Mouse (Mus musculus): ENCODE results near the gene Gprin2. TPM values are rescaled to one million over a fixed set of nuclear protein-coding genes. Genes with fewer than 3 reads are reported as not detected.

The Gprin2 gene
- polyA plus RNA-seq, 1 experiment: 0.08 TPM

- Histone ChIP-seq H3K4me3 (ENCODE audit: control insufficient read depth, insufficient read depth, low read length) (no peak overlapping the region), H3K27me3 (ENCODE audit: control insufficient read depth, insufficient read depth, low read length) (no peaks in the 10 kb centered on the region; the same call in 1 of the 2 replicates)
- DNase-seq: peak; percentile 32
Observed at GRCm38 (mm10) chr14:34154601-34155337, 46.7 kb downstream of the Gprin2 start.

GRCm38 (mm10) chr14:34152342-34152741, 49.1 kb downstream of the Gprin2 start, which contains the start of gene Npy4r:
Gene Npy4r, minus strand, starts transcription at chr14:34152489.
- peak; percentile 12 for DNase-seq
- H3K4me3 ChIP-seq (ENCODE audit: control insufficient read depth, insufficient read depth, low read length): no peak within 1 kb of the TSS
- H3K36me3 ChIP-seq (ENCODE audit: control insufficient read depth, insufficient read depth, low read length): no peaks in the 10 kb centered on the region
- H3K4me1 ChIP-seq (replicated peaks; ENCODE audit: control insufficient read depth, insufficient read depth, low read length): no peaks in the 10 kb centered on the region
- no peak within 1 kb of the TSS for H3K27ac ChIP-seq (ENCODE audit: control insufficient read depth, insufficient read depth, low read length)
- WGBS: 10% methylated on average over 16 of the region's 16 CpGs
- no peaks in the 10 kb centered on the region; the same call in 1 of the 2 replicates for H3K27me3 ChIP-seq (ENCODE audit: control insufficient read depth, insufficient read depth, low read length)
- no peak for TF ChIP-seq CTCF (IDR thresholded peaks at IDR 0.05; ENCODE audit: borderline replicate concordance, control insufficient read depth, extremely low read depth, insufficient read depth, low read length, poor library complexity)

More at GRCm38 (mm10) chr14:34154601-34155337, 46.7 kb downstream of the Gprin2 start:
- 60% methylated on average over 9 of the region's 9 CpGs for WGBS
- H3K36me3 ChIP-seq (ENCODE audit: control insufficient read depth, insufficient read depth, low read length): no peaks in the 10 kb centered on the region
- H3K4me1 ChIP-seq (replicated peaks; ENCODE audit: control insufficient read depth, insufficient read depth, low read length): no peaks in the 10 kb centered on the region
- TF ChIP-seq POLR2A (IDR thresholded peaks at IDR 0.05; ENCODE audit: control insufficient read depth, extremely low read depth, insufficient read depth, low read length, poor library complexity): no peak
- no peak for TF ChIP-seq CTCF (IDR thresholded peaks at IDR 0.05; ENCODE audit: borderline replicate concordance, control insufficient read depth, extremely low read depth, insufficient read depth, low read length, poor library complexity)
- H3K27ac ChIP-seq (ENCODE audit: control insufficient read depth, insufficient read depth, low read length): no peak overlapping the region

GRCm38 (mm10) chr14:34142915-34143314, 58.5 kb downstream of the Gprin2 start:
- WGBS: 98% methylated on average over 10 of the region's 10 CpGs
- Histone ChIP-seq H3K27me3 (ENCODE audit: control insufficient read depth, insufficient read depth, low read length) (no peaks in the 10 kb centered on the region), H3K4me3 (ENCODE audit: control insufficient read depth, insufficient read depth, low read length) (no peak overlapping the region), H3K4me1 (replicated peaks; ENCODE audit: control insufficient read depth, insufficient read depth, low read length) (no peaks in the 10 kb centered on the region), H3K36me3 (ENCODE audit: control insufficient read depth, insufficient read depth, low read length) (no peaks in the 10 kb centered on the region), H3K27ac (ENCODE audit: control insufficient read depth, insufficient read depth, low read length) (no peak overlapping the region)
- no peak for DNase-seq
- TF ChIP-seq CTCF (IDR thresholded peaks at IDR 0.05; ENCODE audit: borderline replicate concordance, control insufficient read depth, extremely low read depth, insufficient read depth, low read length, poor library complexity): no peak
- no peak for TF ChIP-seq POLR2A (IDR thresholded peaks at IDR 0.05; ENCODE audit: control insufficient read depth, extremely low read depth, insufficient read depth, low read length, poor library complexity)

GRCm38 (mm10) chr14:34142316-34142715, 59.1 kb downstream of the Gprin2 start:
- no peaks in the 10 kb centered on the region for H3K4me1 ChIP-seq (replicated peaks; ENCODE audit: control insufficient read depth, insufficient read depth, low read length)
- H3K36me3 ChIP-seq (ENCODE audit: control insufficient read depth, insufficient read depth, low read length): no peaks in the 10 kb centered on the region
- no peak overlapping the region for H3K27ac ChIP-seq (ENCODE audit: control insufficient read depth, insufficient read depth, low read length)
- TF ChIP-seq POLR2A (IDR thresholded peaks at IDR 0.05; ENCODE audit: control insufficient read depth, extremely low read depth, insufficient read depth, low read length, poor library complexity) (no peak), CTCF (IDR thresholded peaks at IDR 0.05; ENCODE audit: borderline replicate concordance, control insufficient read depth, extremely low read depth, insufficient read depth, low read length, poor library complexity) (no peak)
- no peak for DNase-seq
- WGBS: 78% methylated on average over 1 of the region's 1 CpGs
- H3K4me3 ChIP-seq (ENCODE audit: control insufficient read depth, insufficient read depth, low read length): no peak overlapping the region
- no peaks in the 10 kb centered on the region for H3K27me3 ChIP-seq (ENCODE audit: control insufficient read depth, insufficient read depth, low read length)

GRCm38 (mm10) chr14:34139671-34140664, 61.5 kb downstream of the Gprin2 start:
- Histone ChIP-seq H3K4me3 (ENCODE audit: control insufficient read depth, insufficient read depth, low read length) (no peak overlapping the region), H3K27ac (ENCODE audit: control insufficient read depth, insufficient read depth, low read length) (no peak overlapping the region), H3K4me1 (replicated peaks; ENCODE audit: control insufficient read depth, insufficient read depth, low read length) (no peaks in the 10 kb centered on the region), H3K27me3 (ENCODE audit: control insufficient read depth, insufficient read depth, low read length) (no peaks in the 10 kb centered on the region), H3K36me3 (ENCODE audit: control insufficient read depth, insufficient read depth, low read length) (no peaks in the 10 kb centered on the region)
- no peak for DNase-seq
- 93% methylated on average over 15 of the region's 15 CpGs for WGBS
- TF ChIP-seq CTCF (IDR thresholded peaks at IDR 0.05; ENCODE audit: borderline replicate concordance, control insufficient read depth, extremely low read depth, insufficient read depth, low read length, poor library complexity): no peak
- no peak for TF ChIP-seq POLR2A (IDR thresholded peaks at IDR 0.05; ENCODE audit: control insufficient read depth, extremely low read depth, insufficient read depth, low read length, poor library complexity)

Other genes with a start within 250 kb of the Gprin2 start
- not detected in 2 replicates for gene Rbp3, start 247.7 kb downstream of the Gprin2 start, polyA plus RNA-seq (2012; rRNA removed)
- gene Zfp488, start 222.9 kb downstream of the Gprin2 start, polyA plus RNA-seq (2012; rRNA removed): not detected in 2 replicates
- gene Gm30083, start 186.5 kb downstream of the Gprin2 start, polyA plus RNA-seq (2012; rRNA removed): not detected in 2 replicates
- 0.07 TPM in 1 of 2 replicates, not detected in the other for gene Gm5460, start 184.9 kb downstream of the Gprin2 start, polyA plus RNA-seq (2012; rRNA removed)
- 0.13 TPM in 1 of 2 replicates, not detected in the other for gene Antxrl, start 148.9 kb downstream of the Gprin2 start, polyA plus RNA-seq (2012; rRNA removed)
- 4.9 and 6.2 TPM in 2 replicates for gene Anxa8, start 115.7 kb downstream of the Gprin2 start, polyA plus RNA-seq (2012; rRNA removed)
- not detected in 2 replicates for gene A630023A22Rik, start 98.9 kb downstream of the Gprin2 start, polyA plus RNA-seq (2012; rRNA removed)
- gene Npy4r, start 49.2 kb downstream of the Gprin2 start, polyA plus RNA-seq (2012; rRNA removed): 0.06 and 0.11 TPM in 2 replicates
- 1.3 and 1.5 TPM in 2 replicates for gene Syt15, start 17.9 kb upstream of the Gprin2 start, polyA plus RNA-seq (2012; rRNA removed)
- gene Shld2, start 108.8 kb upstream of the Gprin2 start, polyA plus RNA-seq (2012; rRNA removed): 2.8 and 4.2 TPM in 2 replicates
- 51.8 and 66.1 TPM in 2 replicates for gene Glud1, start 109.1 kb upstream of the Gprin2 start, polyA plus RNA-seq (2012; rRNA removed)
- gene Fam25c, start 153.8 kb upstream of the Gprin2 start, polyA plus RNA-seq (2012; rRNA removed): 1.8 and 2.2 TPM in 2 replicates
- gene Sncg, start 173.1 kb upstream of the Gprin2 start, polyA plus RNA-seq (2012; rRNA removed): 5.2 and 10.2 TPM in 2 replicates
- 3.9 and 4.0 TPM in 2 replicates for gene Mmrn2, start 173.8 kb upstream of the Gprin2 start, polyA plus RNA-seq (2012; rRNA removed)

Data from thymus, adult 2 months (tissue).